Mouse (Mus musculus): ENCODE data around the gene Eif2s3x. TPM values are rescaled to one million over a fixed set of nuclear protein-coding genes. Genes with fewer than 3 reads are reported as not detected.
A peak's percentile ranks its signal among the peaks of the same experiment; 100 is the strongest.

The Eif2s3x gene
- polyA plus RNA-seq, 1 experiment from 2014 or later: 107 TPM

DNA sequence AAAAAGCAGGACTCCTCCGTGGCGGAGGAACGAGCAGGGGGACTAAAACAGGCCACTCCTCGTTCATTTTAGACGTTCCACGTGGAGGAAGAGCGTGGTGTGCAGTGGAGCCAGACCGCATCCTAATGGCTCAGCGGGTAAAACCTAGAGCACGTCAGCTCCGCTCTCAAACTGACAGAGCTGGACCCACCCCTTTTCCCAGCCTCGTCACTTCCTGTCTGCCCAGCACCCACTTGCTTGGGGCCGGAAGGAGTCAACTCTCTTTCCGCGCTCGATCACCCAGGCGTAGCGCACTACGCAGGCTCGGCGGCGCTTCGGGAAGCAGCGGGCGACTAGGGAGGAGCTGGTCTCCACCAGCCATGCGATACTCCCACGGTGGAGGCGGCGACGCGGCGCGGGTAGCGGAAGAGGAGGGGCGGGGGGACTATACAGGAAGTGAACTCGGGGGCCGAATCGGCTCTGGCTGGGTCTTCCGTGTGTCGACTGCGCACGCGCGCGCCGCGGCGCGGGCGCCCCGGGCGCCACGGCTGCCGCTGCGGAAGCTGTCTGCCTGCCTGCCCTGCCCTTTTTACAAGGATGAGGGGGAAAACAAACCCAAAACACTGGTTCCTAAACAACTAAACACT is 34.8 kb downstream of the Eif2s3x start:
- ATAC-seq (replicated peaks): peak; percentile 100
- WGBS: under 1% methylated on average over 47 of the region's 55 CpGs
- H3K27me3 ChIP-seq: peaks cover 20% of the 10 kb centered on the region; the same call in 1 of the 2 replicates

DNA sequence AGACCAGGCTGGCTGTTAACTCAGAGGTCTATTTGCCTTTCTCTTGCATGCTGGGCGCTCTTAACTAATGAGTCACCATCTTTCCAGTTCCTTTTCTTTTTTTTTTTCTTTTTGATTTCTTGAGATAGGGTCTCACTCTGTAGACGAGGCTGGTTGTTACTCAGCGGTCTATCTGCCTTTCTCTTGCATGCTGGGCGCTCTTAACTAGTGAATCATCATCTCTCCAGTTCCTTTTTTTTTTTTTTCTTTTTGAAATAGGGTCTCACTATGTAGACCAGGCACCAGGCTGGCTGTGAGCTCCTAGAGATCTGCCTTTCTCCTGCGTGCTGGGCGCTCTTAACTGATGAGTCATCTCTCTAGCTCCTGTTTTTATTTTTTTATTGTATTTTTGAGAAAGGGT is 43.3 kb downstream of the Eif2s3x start:
- peaks cover 44% of the 10 kb centered on the region for H3K27me3 ChIP-seq
- WGBS: 80% methylated on average over 6 of the region's 6 CpGs
- no peaks in the 10 kb centered on the region for H3K4me1 ChIP-seq
- no peaks in the 10 kb centered on the region for H3K36me3 ChIP-seq
- H3K4me3 ChIP-seq: no peak overlapping the region
- no peaks in the 10 kb centered on the region for H3K9me3 ChIP-seq
- H3K9ac ChIP-seq (replicated peaks): no peak overlapping the region
- ATAC-seq (replicated peaks): no peak
- H3K4me2 ChIP-seq (replicated peaks): no peak overlapping the region
- H3K27ac ChIP-seq (replicated peaks): no peak overlapping the region

More for the DNA sequence above, 34.8 kb downstream of the Eif2s3x start:
- Histone ChIP-seq H3K4me1 (peaks cover 7% of the 10 kb centered on the region), H3K27ac (replicated peaks) (peak overlapping the region; percentile 98), H3K4me3 (peak overlapping the region; percentile 63), H3K9ac (replicated peaks) (peak overlapping the region; percentile 55), H3K4me2 (replicated peaks) (peak overlapping the region; percentile 55), H3K36me3 (no peaks in the 10 kb centered on the region), H3K9me3 (no peaks in the 10 kb centered on the region)

GRCm38 (mm10) chrX:94152251-94152830 is 60.3 kb downstream of the Eif2s3x start:
- Histone ChIP-seq H3K9me3 (no peaks in the 10 kb centered on the region), H3K27me3 (peaks cover 45% of the 10 kb centered on the region), H3K9ac (replicated peaks) (no peak overlapping the region), H3K4me3 (no peak overlapping the region), H3K4me1 (no peaks in the 10 kb centered on the region), H3K4me2 (replicated peaks) (no peak overlapping the region), H3K36me3 (no peaks in the 10 kb centered on the region), H3K27ac (replicated peaks) (no peak overlapping the region)
- 20% methylated on average over 11 of the region's 11 CpGs for WGBS
- no peak for ATAC-seq (replicated peaks)

GRCm38 (mm10) chrX:94150471-94150870 is 62.2 kb downstream of the Eif2s3x start:
- H3K4me2 ChIP-seq (replicated peaks): no peak overlapping the region
- no peaks in the 10 kb centered on the region for H3K4me1 ChIP-seq
- no peak overlapping the region for H3K27ac ChIP-seq (replicated peaks)
- no peaks in the 10 kb centered on the region for H3K9me3 ChIP-seq
- no peaks in the 10 kb centered on the region for H3K36me3 ChIP-seq
- WGBS: 84% methylated on average over 19 of the region's 19 CpGs
- no peak overlapping the region for H3K9ac ChIP-seq (replicated peaks)
- ATAC-seq (replicated peaks): no peak
- peaks cover 50% of the 10 kb centered on the region for H3K27me3 ChIP-seq
- no peak overlapping the region for H3K4me3 ChIP-seq

DNA sequence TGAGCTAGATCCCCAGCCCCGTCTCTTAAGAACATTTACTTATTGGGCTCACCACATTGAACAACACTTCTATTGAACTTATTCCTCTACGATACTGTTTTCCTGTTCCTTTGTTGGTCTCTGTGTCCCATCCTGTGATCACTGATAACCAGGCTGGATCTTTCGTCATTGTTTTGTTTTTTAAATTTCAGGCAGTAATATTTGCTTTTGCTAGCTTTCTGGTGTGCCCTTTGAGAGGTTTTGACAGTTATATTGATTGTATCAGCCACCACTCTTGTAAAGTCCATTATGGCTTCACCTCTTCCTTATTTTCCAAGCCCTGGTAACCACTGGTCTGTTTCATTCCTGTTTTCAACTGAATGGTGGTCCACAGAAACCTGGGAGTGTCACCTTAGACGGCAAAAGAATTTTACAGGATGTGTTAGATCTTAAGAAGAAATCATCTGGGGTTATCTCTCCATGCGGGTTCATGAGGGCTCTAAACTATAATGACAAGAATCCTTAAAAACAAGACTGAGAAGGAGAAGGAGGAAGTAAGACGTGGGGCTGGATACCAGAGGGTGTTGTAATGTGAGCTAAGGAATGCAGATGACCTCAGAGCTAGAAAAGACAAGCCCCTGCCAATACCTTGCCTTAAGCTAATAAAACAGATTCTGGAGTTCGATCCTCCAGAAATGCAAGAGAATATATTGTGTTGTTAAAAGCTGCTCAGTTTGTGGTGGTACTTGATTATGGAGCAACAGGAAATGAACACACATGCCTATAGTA is 70.5 kb downstream of the Eif2s3x start:
- Histone ChIP-seq H3K4me2 (replicated peaks) (no peak overlapping the region), H3K9ac (replicated peaks) (no peak overlapping the region), H3K4me1 (no peaks in the 10 kb centered on the region), H3K27me3 (peaks cover 41% of the 10 kb centered on the region), H3K9me3 (no peaks in the 10 kb centered on the region), H3K4me3 (no peak overlapping the region), H3K27ac (replicated peaks) (no peak overlapping the region), H3K36me3 (no peaks in the 10 kb centered on the region)
- WGBS: 82% methylated on average over 7 of the region's 7 CpGs
- no peak for ATAC-seq (replicated peaks)

DNA sequence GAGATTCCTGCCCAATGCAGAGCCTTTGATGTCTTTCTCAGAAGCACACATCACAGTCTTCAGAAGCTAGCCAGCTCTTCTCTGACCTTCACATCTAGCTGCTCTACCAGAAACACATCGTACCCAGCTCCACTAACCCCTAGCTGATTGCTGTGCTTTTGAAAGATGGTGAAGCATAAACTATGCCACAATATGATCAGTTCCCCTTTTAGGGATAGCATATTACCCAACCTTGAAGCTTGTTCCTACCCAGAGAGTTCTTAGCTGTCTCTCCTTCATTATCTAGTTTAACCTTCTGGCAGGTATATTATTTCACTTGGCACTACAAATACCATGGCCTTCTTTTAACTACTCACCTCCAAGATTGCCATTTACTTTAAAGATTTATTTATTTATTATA is 72.6 kb downstream of the Eif2s3x start:
- Histone ChIP-seq H3K4me2 (replicated peaks) (no peak overlapping the region), H3K27me3 (peaks cover 36% of the 10 kb centered on the region), H3K4me3 (no peak overlapping the region), H3K4me1 (no peaks in the 10 kb centered on the region), H3K9ac (replicated peaks) (no peak overlapping the region), H3K9me3 (no peaks in the 10 kb centered on the region), H3K27ac (replicated peaks) (no peak overlapping the region), H3K36me3 (no peaks in the 10 kb centered on the region)
- no peak for ATAC-seq (replicated peaks)
- 89% methylated on average over 1 of the region's 1 CpGs for WGBS

Other genes starting within 250 kb of the Eif2s3x start
- not detected in 2 replicates for gene AU015836, start 244.2 kb downstream of the Eif2s3x start, polyA plus RNA-seq (2015; fragmentation: Nextera tagmentation; extraction: Ambion mirVana)
- gene Zfx, start 89.2 kb downstream of the Eif2s3x start, polyA plus RNA-seq (2015; fragmentation: Nextera tagmentation; extraction: Ambion mirVana): 27.9 and 28.3 TPM in 2 replicates
- 9.5 TPM in 2 replicates for gene Klhl15, start 21.7 kb upstream of the Eif2s3x start, polyA plus RNA-seq (2015; fragmentation: Nextera tagmentation; extraction: Ambion mirVana)
- gene Fam90a1b, start 153.9 kb upstream of the Eif2s3x start, polyA plus RNA-seq (2015; fragmentation: Nextera tagmentation; extraction: Ambion mirVana): 0.14 TPM in 1 of 2 replicates, not detected in the other
- 115 and 121 TPM in 2 replicates for gene Apoo, start 154.3 kb upstream of the Eif2s3x start, polyA plus RNA-seq (2015; fragmentation: Nextera tagmentation; extraction: Ambion mirVana)